Mouse (Mus musculus): ENCODE data around the gene B630019K06Rik. TPM values are rescaled to one million over a fixed set of nuclear protein-coding genes. Genes with fewer than 3 reads are reported as not detected.

The B630019K06Rik gene
- polyA plus RNA-seq (2015; fragmentation: Illumina TruSeq; extraction: RNeasy Lipid Tissue Mini Kit (QIAGEN cat#74804); ENCODE audit: low read depth, low replicate concordance): 33.5 TPM

DNA sequence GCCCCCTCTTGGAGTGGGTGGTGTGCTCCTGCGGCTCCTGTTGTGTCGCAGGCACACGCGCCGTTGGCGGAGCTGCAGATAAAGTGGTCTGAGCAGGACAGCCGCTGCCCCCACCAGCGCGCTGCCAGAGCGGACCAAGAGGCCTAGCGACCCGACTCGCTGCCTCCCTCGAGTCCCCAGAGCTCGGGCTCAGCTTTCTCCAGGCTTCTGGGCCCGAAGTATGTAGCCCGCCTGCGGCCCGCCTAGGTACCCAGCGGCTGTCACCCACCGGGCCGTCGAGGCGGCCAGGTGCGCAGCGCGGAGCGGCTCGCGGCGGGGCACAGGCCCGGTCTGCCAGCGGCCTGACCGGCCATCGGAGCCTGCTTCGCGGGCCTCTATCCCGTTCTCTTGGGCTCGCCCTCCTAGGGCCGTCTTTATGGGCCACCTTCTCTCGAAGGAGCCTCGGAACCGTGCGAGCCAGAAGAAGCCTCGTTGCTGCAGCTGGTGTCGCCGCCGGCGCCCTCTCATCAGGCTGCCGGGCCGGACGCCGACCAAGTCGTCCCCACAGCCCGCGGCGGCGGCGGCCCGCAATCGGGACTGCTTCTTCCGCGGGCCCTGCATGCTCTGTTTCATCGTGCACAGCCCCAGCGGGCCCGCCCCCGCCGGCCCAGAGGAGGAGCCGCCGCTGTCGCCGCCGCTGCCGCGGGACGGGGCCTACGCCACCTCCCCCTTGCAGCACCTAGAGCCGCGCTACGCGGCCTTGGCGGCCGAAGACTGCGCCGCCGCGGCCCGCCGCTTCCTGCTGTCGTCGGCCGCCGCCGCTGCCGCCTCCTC, at the start of gene B630019K06Rik:
B630019K06Rik (plus strand) TSS at position 40 of the 813 bp plus-strand sequence.

DNA sequence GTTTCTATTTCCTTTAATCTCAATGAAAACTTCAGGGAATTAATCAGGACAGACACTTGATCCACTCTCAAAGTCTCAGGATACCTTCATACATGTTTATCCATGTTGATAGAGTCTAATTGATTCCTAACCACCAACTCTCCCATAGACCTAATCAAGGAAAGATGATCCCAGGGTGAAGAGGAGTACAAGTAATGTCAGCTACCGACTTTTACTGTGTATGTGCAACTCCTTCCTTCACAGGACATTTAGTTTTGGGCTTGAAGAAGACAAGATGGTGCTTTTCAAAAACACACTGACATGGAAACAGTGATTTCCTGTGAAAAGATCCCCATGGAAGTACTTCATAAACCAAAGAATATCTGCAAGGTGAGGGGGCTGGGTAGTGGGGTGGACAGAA, 48.5 kb upstream of the B630019K06Rik start, which contains the start of gene Gm6592:
Gm6592 (plus strand) TSS at position 301 of the 400 bp plus-strand sequence.

DNA sequence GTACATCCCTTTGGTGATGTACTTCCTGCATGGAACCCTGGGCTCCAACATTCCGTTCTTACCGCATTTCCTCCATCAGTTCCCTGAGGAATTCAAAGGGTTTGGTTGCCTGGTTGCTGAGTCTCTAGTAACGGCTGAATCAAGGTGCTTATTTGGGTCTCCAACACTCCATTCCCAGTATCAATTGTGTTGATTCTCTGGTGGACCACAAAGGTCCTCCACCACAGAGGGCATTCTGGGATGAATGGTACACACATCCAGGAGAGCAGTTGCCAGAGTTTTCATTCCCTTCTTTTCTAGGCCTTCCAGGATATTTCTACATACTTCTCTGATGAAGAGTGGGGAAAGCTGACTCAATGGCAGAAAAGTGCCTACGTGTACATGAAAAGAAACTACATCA, 18.2 kb upstream of the B630019K06Rik start, which contains the start of gene Gm5751:
Gm5751 (plus strand) TSS at position 301 of the 400 bp plus-strand sequence.

Other genes starting within 250 kb of the B630019K06Rik start
- not detected for gene Ssxb8, start 201.5 kb upstream of the B630019K06Rik start, polyA plus RNA-seq (2015; fragmentation: Illumina TruSeq; extraction: RNeasy Lipid Tissue Mini Kit (QIAGEN cat#74804); ENCODE audit: low read depth, low replicate concordance)
- gene Ssx9, start 143.9 kb upstream of the B630019K06Rik start, polyA plus RNA-seq (2015; fragmentation: Illumina TruSeq; extraction: RNeasy Lipid Tissue Mini Kit (QIAGEN cat#74804); ENCODE audit: low read depth, low replicate concordance): not detected
- not detected for gene Ssxb5, start 88.7 kb upstream of the B630019K06Rik start, polyA plus RNA-seq (2015; fragmentation: Illumina TruSeq; extraction: RNeasy Lipid Tissue Mini Kit (QIAGEN cat#74804); ENCODE audit: low read depth, low replicate concordance)
- gene Gm6592, start 48.4 kb upstream of the B630019K06Rik start, polyA plus RNA-seq (2015; fragmentation: Illumina TruSeq; extraction: RNeasy Lipid Tissue Mini Kit (QIAGEN cat#74804); ENCODE audit: low read depth, low replicate concordance): not detected
- not detected for gene Gm5751, start 18.1 kb upstream of the B630019K06Rik start, polyA plus RNA-seq (2015; fragmentation: Illumina TruSeq; extraction: RNeasy Lipid Tissue Mini Kit (QIAGEN cat#74804); ENCODE audit: low read depth, low replicate concordance)
- gene Fthl17b, start 70.6 kb downstream of the B630019K06Rik start, polyA plus RNA-seq (2015; fragmentation: Illumina TruSeq; extraction: RNeasy Lipid Tissue Mini Kit (QIAGEN cat#74804); ENCODE audit: low read depth, low replicate concordance): not detected
- not detected for gene Fthl17c, start 84.2 kb downstream of the B630019K06Rik start, polyA plus RNA-seq (2015; fragmentation: Illumina TruSeq; extraction: RNeasy Lipid Tissue Mini Kit (QIAGEN cat#74804); ENCODE audit: low read depth, low replicate concordance)
- not detected for gene Fthl17d, start 94.4 kb downstream of the B630019K06Rik start, polyA plus RNA-seq (2015; fragmentation: Illumina TruSeq; extraction: RNeasy Lipid Tissue Mini Kit (QIAGEN cat#74804); ENCODE audit: low read depth, low replicate concordance)
- not detected for gene Fthl17e, start 141.1 kb downstream of the B630019K06Rik start, polyA plus RNA-seq (2015; fragmentation: Illumina TruSeq; extraction: RNeasy Lipid Tissue Mini Kit (QIAGEN cat#74804); ENCODE audit: low read depth, low replicate concordance)
- not detected for gene Fthl17f, start 170.6 kb downstream of the B630019K06Rik start, polyA plus RNA-seq (2015; fragmentation: Illumina TruSeq; extraction: RNeasy Lipid Tissue Mini Kit (QIAGEN cat#74804); ENCODE audit: low read depth, low replicate concordance)
- gene 4930402K13Rik, start 212.2 kb downstream of the B630019K06Rik start, polyA plus RNA-seq (2015; fragmentation: Illumina TruSeq; extraction: RNeasy Lipid Tissue Mini Kit (QIAGEN cat#74804); ENCODE audit: low read depth, low replicate concordance): not detected

Data from brain, adult 10 weeks (tissue).